Mouse (Mus musculus) forebrain, embryonic 12.5 days (tissue): ENCODE data around the gene Gm28230. TPM values are rescaled to one million over a fixed set of nuclear protein-coding genes. Genes with fewer than 3 reads are reported as not detected.

ENCODE experiments used
- ATAC-seq: fragments of 200-750 bp; cut with Nextera tagmentation; 2 replicates; pipeline ENCODE4 v1.8.0; 2017; ENCODE audit warnings: moderate TSS enrichment; ENCODE audit not compliant: low FRiP score
- H3K27ac ChIP-seq: fragments of 300-500 bp; sonication (generic); 2 replicates; pipeline ENCODE4 v1.5.1; 2016; ENCODE audit warnings: mild to moderate bottlenecking
- H3K27me3 ChIP-seq: fragments of 300-500 bp; sonication (generic); 2 replicates; pipeline ENCODE4 v1.6.1; 2016; ENCODE audit warnings: mild to moderate bottlenecking
- H3K36me3 ChIP-seq: fragments of 300-500 bp; sonication (generic); replicated peaks from 2 replicates; pipeline ENCODE4 v1.6.1; 2016; ENCODE audit warnings: mild to moderate bottlenecking
- H3K4me1 ChIP-seq: fragments of 300-500 bp; sonication (generic); 2 replicates; pipeline ENCODE4 v1.6.1; 2016
- H3K4me2 ChIP-seq: fragments of 300-500 bp; sonication (generic); 2 replicates; pipeline ENCODE4 v1.6.1; 2016; ENCODE audit warnings: mild to moderate bottlenecking, moderate library complexity
- H3K4me3 ChIP-seq: fragments of 300-500 bp; sonication (generic); replicated peaks from 2 replicates; pipeline ENCODE4 v1.5.1; 2016; ENCODE audit warnings: mild to moderate bottlenecking
- H3K9ac ChIP-seq: fragments of 300-500 bp; sonication (generic); 2 replicates; pipeline ENCODE4 v1.6.1; 2016; ENCODE audit warnings: mild to moderate bottlenecking
- H3K9me3 ChIP-seq: fragments of 300-500 bp; sonication (generic); 2 replicates; pipeline ENCODE4 v1.6.1; 2016
- WGBS: fragments of 180-500 bp; shearing (Covaris S2); methylation state at CpG from one replicate; pipeline ENCODE4 v1.1.7; 2016; 5-methylcytosine and 5-hydroxymethylcytosine counted together
- polyA plus RNA-seq: library from polyadenylated mRNA; unstranded; fragments of >200 nt; fragmentation: Nextera tagmentation; extraction: Ambion mirVana; gene quantifications from 2 replicates; pipeline ENCODE4 v1.2.1, GENCODE M21; 2016

Gm28230 gene
- polyA plus RNA-seq, 1 experiment from 2014 or later, result not detected

GRCm38 (mm10) chr2:74734451-74734850, 7.9 kb downstream of the Gm28230 start:
- H3K4me3 ChIP-seq, result no peak overlapping the region
- 1% methylated on average over 13 of the region's 13 CpGs for WGBS
- no peak for ATAC-seq
- no peak overlapping the region for H3K4me2 ChIP-seq
- H3K4me1 ChIP-seq, result 0 out of 2 replicates have a peak, but pooled peaks cover 14% of the 10 kb centered on the region
- no peaks in the 10 kb centered on the region for H3K36me3 ChIP-seq
- no peaks in the 10 kb centered on the region for H3K9me3 ChIP-seq
- peaks cover 98% of the 10 kb centered on the region for H3K27me3 ChIP-seq
- no peak overlapping the region for H3K9ac ChIP-seq
- no peak overlapping the region for H3K27ac ChIP-seq

- Histone ChIP-seq H3K4me3 (no peak overlapping the region), H3K27ac (no peak overlapping the region), H3K9ac (no peak overlapping the region), H3K4me2 (no peak overlapping the region), H3K4me1 (0 out of 2 replicates have a peak, but pooled peaks cover 14% of the 10 kb centered on the region), H3K9me3 (no peaks in the 10 kb centered on the region), H3K27me3 (peaks cover 100% of the 10 kb centered on the region), H3K36me3 (no peaks in the 10 kb centered on the region)
- 2% methylated on average over 27 of the region's 27 CpGs for WGBS
- ATAC-seq, result no peak
These were observed 8.7 kb downstream of the Gm28230 start for GRCm38 (mm10) chr2:74734996-74735811.

- H3K36me3 ChIP-seq, result no peaks in the 10 kb centered on the region
- no peak overlapping the region for H3K27ac ChIP-seq
- peaks cover 100% of the 10 kb centered on the region for H3K27me3 ChIP-seq
- H3K9me3 ChIP-seq, result no peaks in the 10 kb centered on the region
- WGBS, result under 1% methylated on average over 42 of the region's 42 CpGs
- ATAC-seq, result no peak
- 0 out of 2 replicates have a peak, but pooled peaks cover 14% of the 10 kb centered on the region for H3K4me1 ChIP-seq
- peak overlapping the region; percentile 33 for H3K4me2 ChIP-seq
- no peak overlapping the region for H3K9ac ChIP-seq
- H3K4me3 ChIP-seq, result no peak overlapping the region
These were observed 9.5 kb downstream of the Gm28230 start for GRCm38 (mm10) chr2:74735851-74736687.

- Histone ChIP-seq H3K27me3 (peaks cover 100% of the 10 kb centered on the region), H3K27ac (no peak overlapping the region), H3K4me3 (no peak overlapping the region), H3K36me3 (no peaks in the 10 kb centered on the region), H3K4me2 (no peak overlapping the region), H3K9me3 (no peaks in the 10 kb centered on the region), H3K4me1 (0 out of 2 replicates have a peak, but pooled peaks cover 14% of the 10 kb centered on the region), H3K9ac (no peak overlapping the region)
- no peak for ATAC-seq
- 2% methylated on average over 15 of the region's 15 CpGs for WGBS
These were observed 10.4 kb downstream of the Gm28230 start for GRCm38 (mm10) chr2:74736688-74737577.

- no peak overlapping the region for H3K4me2 ChIP-seq
These were observed 11.1 kb downstream of the Gm28230 start for GRCm38 (mm10) chr2:74737578-74738070.

GRCm38 (mm10) chr2:74738623-74739475, 12.3 kb downstream of the Gm28230 start:
- Histone ChIP-seq H3K4me3 (no peak overlapping the region), H3K9ac (no peak overlapping the region), H3K36me3 (no peaks in the 10 kb centered on the region), H3K9me3 (no peaks in the 10 kb centered on the region), H3K27ac (no peak overlapping the region), H3K4me2 (no peak overlapping the region), H3K27me3 (peaks cover 97% of the 10 kb centered on the region), H3K4me1 (0 out of 2 replicates have a peak, but pooled peaks cover 7% of the 10 kb centered on the region)
- ATAC-seq, result no peak
- under 1% methylated on average over 20 of the region's 20 CpGs for WGBS

More at GRCm38 (mm10) chr2:74737578-74738070, 11.1 kb downstream of the Gm28230 start:
- no peaks in the 10 kb centered on the region for H3K9me3 ChIP-seq
- 1% methylated on average over 7 of the region's 7 CpGs for WGBS
- H3K4me1 ChIP-seq, result 0 out of 2 replicates have a peak, but pooled peaks cover 12% of the 10 kb centered on the region
- H3K9ac ChIP-seq, result no peak overlapping the region
- no peaks in the 10 kb centered on the region for H3K36me3 ChIP-seq
- no peak overlapping the region for H3K27ac ChIP-seq
- no peak for ATAC-seq
- H3K4me3 ChIP-seq, result no peak overlapping the region
- H3K27me3 ChIP-seq, result peaks cover 99% of the 10 kb centered on the region

GRCm38 (mm10) chr2:74739476-74739800, 12.9 kb downstream of the Gm28230 start:
- ATAC-seq, result no peak
- Histone ChIP-seq H3K9ac (no peak overlapping the region), H3K9me3 (no peaks in the 10 kb centered on the region), H3K4me2 (no peak overlapping the region), H3K4me1 (0 out of 2 replicates have a peak, but pooled peaks cover 7% of the 10 kb centered on the region), H3K36me3 (no peaks in the 10 kb centered on the region), H3K4me3 (no peak overlapping the region), H3K27me3 (peaks cover 97% of the 10 kb centered on the region), H3K27ac (no peak overlapping the region)
- 5% methylated on average over 2 of the region's 2 CpGs for WGBS

- Histone ChIP-seq H3K36me3 (no peaks in the 10 kb centered on the region), H3K27me3 (peaks cover 97% of the 10 kb centered on the region), H3K4me2 (no peak overlapping the region), H3K9me3 (no peaks in the 10 kb centered on the region), H3K4me3 (no peak overlapping the region), H3K27ac (no peak overlapping the region), H3K9ac (no peak overlapping the region), H3K4me1 (0 out of 2 replicates have a peak, but pooled peaks cover 7% of the 10 kb centered on the region)
- 2% methylated on average over 14 of the region's 14 CpGs for WGBS
- ATAC-seq, result no peak
These were observed 13.3 kb downstream of the Gm28230 start for GRCm38 (mm10) chr2:74739869-74740268.

- H3K9me3 ChIP-seq, result no peaks in the 10 kb centered on the region
- 0 out of 2 replicates have a peak, but pooled peaks cover 7% of the 10 kb centered on the region for H3K4me1 ChIP-seq
- no peak overlapping the region for H3K9ac ChIP-seq
- H3K36me3 ChIP-seq, result no peaks in the 10 kb centered on the region
- no peak for ATAC-seq
- no peak overlapping the region for H3K27ac ChIP-seq
- H3K27me3 ChIP-seq, result peaks cover 97% of the 10 kb centered on the region
- WGBS, result under 1% methylated on average over 43 of the region's 43 CpGs
- H3K4me2 ChIP-seq, result no peak overlapping the region
- no peak overlapping the region for H3K4me3 ChIP-seq
These were observed 14.0 kb downstream of the Gm28230 start for GRCm38 (mm10) chr2:74740311-74741091.

GRCm38 (mm10) chr2:74741252-74741978, 14.9 kb downstream of the Gm28230 start:
- H3K4me1 ChIP-seq, result no peaks in the 10 kb centered on the region
- H3K9ac ChIP-seq, result no peak overlapping the region
- H3K9me3 ChIP-seq, result no peaks in the 10 kb centered on the region
- no peaks in the 10 kb centered on the region for H3K36me3 ChIP-seq
- H3K4me3 ChIP-seq, result no peak overlapping the region
- ATAC-seq, result no peak
- H3K27ac ChIP-seq, result no peak overlapping the region
- H3K27me3 ChIP-seq, result peaks cover 97% of the 10 kb centered on the region
- no peak overlapping the region for H3K4me2 ChIP-seq
- 29% methylated on average over 2 of the region's 3 CpGs for WGBS
